Mouse (Mus musculus) urinary bladder, postnatal 4 days (tissue): ENCODE data around the gene Zfp706.

Experiments used
- DNase-seq, 2 experiments: peaks; one replicate each; pipeline ENCODE4 v3.0.0; 2021 to 2022; ENCODE audit warnings: low spot score in 2 of 2

The Zfp706 gene

DNA sequence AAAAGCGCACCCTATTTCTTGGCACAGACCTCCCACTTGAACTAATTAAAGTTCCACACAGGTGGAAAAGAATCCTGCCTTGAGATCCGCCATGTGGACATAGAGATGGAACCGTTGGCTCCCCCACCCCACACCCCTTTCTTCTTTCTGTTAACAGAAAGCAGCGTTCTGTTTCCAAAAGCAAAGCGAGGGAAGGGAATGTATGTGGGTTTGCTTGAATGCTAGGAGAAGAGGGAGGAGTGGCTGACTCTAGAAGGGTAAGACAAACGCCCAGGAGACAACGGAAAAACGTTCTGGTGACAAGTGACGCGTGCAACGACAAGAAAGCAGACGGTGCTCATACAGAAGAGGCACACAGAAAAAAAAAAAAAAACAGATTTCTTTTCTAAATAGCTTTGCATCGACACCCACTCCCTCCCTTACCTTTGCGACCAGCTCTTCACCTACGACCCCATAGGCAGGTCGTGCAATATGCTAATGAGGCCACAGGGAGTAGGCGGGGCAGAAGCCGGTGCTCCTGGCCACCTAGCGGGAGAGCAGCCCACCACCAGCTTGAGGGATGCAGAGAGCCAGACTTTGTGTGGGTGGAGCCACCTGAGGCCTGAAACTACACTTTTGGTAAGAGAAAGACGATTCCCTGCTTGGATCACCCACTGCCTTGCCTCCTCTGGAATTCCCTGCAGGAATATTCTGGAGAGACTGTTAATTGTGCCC, 27.9 kb downstream of the Zfp706 start:
- no peak for DNase-seq

DNA sequence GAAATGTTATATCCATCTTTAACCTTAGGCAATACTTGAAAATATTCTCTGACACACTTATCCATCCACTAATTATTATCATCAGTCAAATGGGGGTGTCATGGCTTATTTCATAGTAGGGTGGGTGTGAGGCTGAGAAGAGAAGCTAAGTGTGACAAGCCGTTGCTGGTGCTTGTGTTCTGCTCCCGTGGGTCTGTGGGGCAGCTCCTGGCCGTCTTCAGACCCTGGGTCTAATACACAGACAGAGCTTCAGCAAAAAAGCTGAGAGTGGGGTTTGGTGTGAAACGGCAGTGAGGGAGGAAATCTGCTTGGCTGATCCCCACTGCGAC, 28.4 kb downstream of the Zfp706 start:
- no peak for DNase-seq

- no peak for DNase-seq
Measured at GRCm38 (mm10) chr15:36977823-36978222, 29.8 kb downstream of the Zfp706 start.

DNA sequence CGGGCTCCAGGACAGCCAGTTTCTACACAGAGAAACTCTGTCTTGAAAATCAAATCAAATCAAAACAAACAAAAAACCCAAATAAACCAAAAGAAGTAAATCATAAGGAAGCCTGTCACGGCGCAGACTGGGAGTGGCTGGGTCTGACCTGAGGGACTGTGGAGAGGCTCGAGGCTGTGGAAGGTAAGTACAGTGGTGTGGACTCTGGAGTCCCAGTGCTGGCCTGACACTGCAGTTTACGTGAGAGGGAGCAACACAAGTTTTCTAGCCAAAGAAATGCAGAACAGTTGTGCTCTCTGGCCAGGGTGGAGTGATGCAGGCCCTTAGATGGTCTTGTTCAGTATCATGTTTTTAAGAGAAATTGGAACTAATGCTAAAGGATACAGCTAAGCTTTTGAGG, 31.9 kb downstream of the Zfp706 start:
- no peak for DNase-seq

DNA sequence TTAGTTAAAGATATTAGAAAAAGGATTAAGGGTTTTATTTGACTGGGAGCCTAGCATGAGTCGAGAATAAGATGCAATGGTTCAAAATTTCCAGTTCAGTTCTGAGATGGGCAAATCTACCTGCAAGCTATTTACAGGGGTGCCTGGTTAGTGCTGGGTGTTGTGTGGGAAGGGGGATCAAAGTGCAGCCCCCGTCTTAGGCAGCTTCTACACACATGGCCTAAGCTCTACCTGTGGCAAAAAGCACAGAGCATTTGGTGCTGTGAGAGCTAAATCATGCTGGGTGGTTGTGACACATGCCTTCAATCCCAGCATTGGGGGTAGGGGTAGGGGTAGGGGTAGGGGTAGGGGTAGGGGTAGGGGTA, 32.3 kb downstream of the Zfp706 start:
- DNase-seq, result no peak

DNA sequence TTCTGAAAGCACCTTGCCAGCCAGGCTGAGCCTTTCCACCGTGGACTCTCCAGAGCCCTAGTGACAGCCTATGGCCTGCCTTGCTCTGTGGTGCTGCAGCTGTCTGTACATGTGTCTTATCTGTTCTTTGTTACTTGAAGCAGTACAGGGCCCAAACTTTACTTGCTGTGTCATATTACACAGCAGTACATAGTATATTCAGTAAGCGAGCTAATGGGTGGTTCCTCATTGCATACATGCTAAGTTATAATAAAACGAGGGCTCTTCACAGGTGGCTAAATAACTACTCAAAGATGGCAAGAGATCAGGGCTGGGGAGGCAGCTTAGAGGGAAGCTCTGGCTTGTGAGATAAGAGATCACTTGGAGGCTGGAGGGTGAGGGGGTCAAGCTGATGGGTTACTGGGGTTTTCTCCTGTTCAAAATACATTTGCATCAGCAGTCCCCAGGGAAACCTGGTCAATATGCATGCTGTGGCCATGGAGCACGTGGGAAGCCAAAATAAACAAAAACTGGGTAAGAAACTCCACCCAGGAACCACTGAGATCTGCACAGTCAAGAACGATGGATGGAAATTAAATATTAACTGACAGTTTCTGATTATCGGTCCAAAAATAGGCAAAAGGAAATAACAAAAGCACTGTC, 32.8 kb downstream of the Zfp706 start:
- no peak for DNase-seq

GRCm38 (mm10) chr15:36973714-36974113, 33.9 kb downstream of the Zfp706 start:
- no peak for DNase-seq

GRCm38 (mm10) chr15:36973290-36973689, 34.3 kb downstream of the Zfp706 start:
- DNase-seq, result no peak

DNA sequence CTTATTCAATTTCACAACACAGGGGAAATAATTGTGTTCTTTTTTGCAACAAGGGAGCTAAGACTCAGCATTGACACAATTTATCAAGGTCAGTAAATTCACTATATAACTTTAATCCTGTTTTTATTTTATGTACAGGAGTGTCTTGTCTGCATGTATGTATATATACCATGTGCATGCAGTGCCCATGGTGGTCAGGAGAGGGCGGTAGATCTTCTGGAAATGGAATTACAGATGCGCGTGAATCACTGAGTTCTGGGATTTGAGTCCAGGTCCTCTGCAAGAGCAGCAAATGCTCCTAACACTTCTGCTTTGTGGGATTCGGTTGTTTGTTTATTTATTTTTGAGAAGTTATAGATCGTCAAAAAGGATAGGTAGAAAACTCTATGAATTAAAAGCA, 37.8 kb downstream of the Zfp706 start:
- DNase-seq, result no peak

GRCm38 (mm10) chr15:36968295-36968694, 39.3 kb downstream of the Zfp706 start:
- no peak for DNase-seq

GRCm38 (mm10) chr15:36967381-36968211, 40.0 kb downstream of the Zfp706 start:
- DNase-seq, result peak in 1 of 2 experiments; percentile 28

GRCm38 (mm10) chr15:36966940-36967339, 40.6 kb downstream of the Zfp706 start:
- no peak for DNase-seq

DNA sequence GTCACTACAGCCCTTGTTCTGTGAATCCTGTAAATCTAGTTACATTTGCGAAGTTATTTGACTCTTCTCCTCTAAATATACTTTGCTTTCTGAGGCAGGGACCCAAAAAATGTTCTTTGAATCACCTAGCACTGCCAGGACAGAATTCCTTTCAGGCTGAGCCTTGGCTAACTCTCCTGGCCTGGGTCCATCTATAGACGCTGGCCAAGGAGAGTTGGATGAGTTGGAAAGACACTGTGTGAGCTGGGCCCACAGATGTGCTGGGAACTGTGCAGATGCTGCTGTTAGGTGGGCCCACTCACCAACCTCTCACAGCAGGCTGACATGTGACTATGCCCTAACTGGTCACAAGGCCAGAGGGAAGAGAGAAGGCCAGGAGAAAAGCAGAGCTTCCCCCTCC, 41.1 kb downstream of the Zfp706 start:
- DNase-seq, result peak in 1 of 2 experiments; percentile 25

GRCm38 (mm10) chr15:36965743-36966142, 41.8 kb downstream of the Zfp706 start:
- DNase-seq, result no peak

GRCm38 (mm10) chr15:36962931-36963330, 44.6 kb downstream of the Zfp706 start:
- DNase-seq, result no peak

DNA sequence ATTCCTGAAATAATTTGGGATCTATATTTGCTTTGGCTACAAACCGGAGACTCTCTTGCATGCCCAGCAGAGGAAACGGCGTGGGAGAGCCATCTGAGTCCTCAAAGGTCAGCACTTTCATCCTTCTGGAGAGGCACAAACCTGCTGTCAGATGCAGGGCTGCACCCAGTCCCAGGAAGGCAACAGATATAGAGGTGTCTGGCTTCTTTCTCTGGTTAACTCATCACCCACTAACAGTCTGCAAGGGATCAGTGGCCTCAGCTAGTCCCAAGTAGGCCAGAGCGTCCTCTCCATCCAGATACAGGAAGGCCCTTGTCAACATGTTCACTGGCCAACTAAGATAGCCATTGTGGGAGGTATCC, 46.7 kb downstream of the Zfp706 start:
- no peak for DNase-seq

DNA sequence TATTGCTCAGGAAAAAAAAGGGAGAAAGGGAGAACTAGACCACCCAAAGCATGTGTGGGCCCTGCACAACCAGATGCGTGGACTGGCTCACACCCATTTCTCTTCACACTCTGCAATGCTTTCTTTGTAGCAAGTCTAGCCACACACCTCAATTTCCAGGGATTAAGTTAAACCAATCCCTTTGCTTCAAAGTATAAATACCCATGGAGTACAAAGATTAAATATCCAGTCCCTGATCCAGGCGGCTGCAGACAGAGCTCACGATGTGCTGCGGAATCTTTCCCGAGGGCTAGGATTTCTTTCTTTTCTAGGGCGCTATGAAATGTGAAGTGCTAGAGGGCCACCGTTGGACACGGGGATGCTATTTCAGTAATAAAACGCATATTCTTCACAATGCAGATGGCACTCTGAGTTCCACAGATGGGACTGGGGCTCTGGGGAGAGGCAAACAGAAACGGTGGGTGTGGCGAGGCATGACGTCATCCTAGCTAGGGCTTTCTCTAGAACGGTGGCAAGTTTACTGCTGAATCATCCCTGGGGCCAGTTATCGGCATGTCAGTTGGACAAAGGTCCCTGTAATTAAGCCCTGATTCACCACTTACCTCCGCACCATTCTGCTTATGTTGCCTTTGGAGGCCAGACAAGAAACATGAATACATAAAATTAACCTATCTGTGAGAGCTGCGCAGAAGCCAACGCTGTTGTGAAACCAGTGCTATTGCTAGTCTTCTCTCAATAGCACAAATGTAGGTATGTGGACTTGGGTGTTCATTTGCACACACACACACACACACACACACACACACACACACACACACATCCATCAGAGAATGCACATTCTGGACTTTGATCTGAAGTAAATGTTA, 47.3 kb downstream of the Zfp706 start:
- DNase-seq, result peak in 1 of 2 experiments; percentile 61

DNA sequence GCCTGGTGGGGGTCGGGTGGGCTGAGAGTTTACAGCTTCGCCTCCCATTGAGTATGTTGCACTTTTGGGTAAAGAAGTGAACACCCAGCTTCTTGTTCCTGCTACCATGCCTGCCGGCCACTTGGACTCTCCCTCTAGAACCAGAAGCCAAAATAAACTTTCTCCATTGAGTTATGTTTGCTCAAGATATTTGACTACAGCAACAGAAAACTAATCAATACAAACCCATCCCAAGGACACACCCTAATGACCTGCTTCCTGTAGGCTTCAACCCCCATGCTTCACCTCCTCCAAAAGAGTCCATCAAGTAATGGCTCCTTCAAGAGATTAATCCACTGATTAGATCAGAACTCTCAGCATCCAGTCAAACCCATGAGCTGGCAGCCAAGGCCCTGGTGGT, 51.4 kb downstream of the Zfp706 start:
- DNase-seq, result no peak

- no peak for DNase-seq
Measured at GRCm38 (mm10) chr15:36950258-36950657, 57.3 kb downstream of the Zfp706 start.

- no peak for DNase-seq
Measured at GRCm38 (mm10) chr15:36948866-36949546, 58.6 kb downstream of the Zfp706 start.
